Mouse (Mus musculus) megakaryocyte, embryonic 14.5 days (primary cell): ENCODE data around the gene Prnd. TPM values are rescaled to one million over a fixed set of nuclear protein-coding genes. Genes with fewer than 3 reads are reported as not detected.

Experiments
- H3K27me3 ChIP-seq: replicated peaks from 2 replicates; pipeline ENCODE3; 2012; ENCODE audit warnings: inconsistent platforms
- H3K36me3 ChIP-seq: replicated peaks from 2 replicates; pipeline ENCODE3; 2012; ENCODE audit warnings: low read length, inconsistent platforms, mixed read lengths
- H3K4me1 ChIP-seq: 2 replicates; pipeline ENCODE4 v1.6.1; 2012; ENCODE audit warnings: inconsistent platforms
- H3K4me3 ChIP-seq: replicated peaks from 2 replicates; pipeline ENCODE3; 2012; ENCODE audit warnings: moderate library complexity, mild to moderate bottlenecking, inconsistent platforms
- H3K9me3 ChIP-seq: 2 replicates; pipeline ENCODE4 v1.6.1; 2012; ENCODE audit warnings: inconsistent platforms
- FLI1 ChIP-seq: IDR thresholded peaks from 2 replicates; pipeline ENCODE4 v1.6.1; 2012; ENCODE audit warnings: low read length, inconsistent platforms, mixed read lengths
- GATA1 ChIP-seq: IDR thresholded peaks from 3 replicates; pipeline ENCODE4 v1.6.1; 2012; ENCODE audit warnings: mixed read lengths, low read length, inconsistent platforms, borderline replicate concordance
- polyA plus RNA-seq: library from polyadenylated mRNA; stranded (reverse); fragments of >175 nt; gene quantifications from 2 replicates; pipeline ENCODE4 v1.2.3, GENCODE M21; 2012; ENCODE audit warnings: low replicate concordance; ENCODE audit not compliant: insufficient read depth

Gene Prnd
- polyA plus RNA-seq, 1 experiment = not detected

DNA sequence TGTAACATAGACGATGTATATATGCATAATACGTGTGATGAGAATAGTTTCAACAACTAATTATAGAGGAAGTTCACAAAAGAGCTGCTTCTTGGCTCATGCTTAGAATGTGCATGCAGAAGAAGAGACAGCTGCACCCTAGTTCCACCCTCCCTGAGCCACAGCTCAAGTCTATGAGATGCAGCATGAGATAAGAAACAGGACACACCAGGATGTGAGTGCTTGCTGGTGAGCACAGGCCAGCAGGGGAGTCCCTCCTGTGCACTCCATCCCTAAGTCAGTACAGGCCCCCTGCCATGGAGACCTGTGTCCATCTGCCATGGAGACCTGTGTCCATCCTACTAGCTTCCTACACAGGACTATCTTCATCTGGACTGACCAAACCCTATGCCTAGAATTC lies 19.9 kb downstream of the Prnd start:
- Histone ChIP-seq H3K27me3 (peaks cover 13% of the 10 kb centered on the region), H3K9me3 (no peaks in the 10 kb centered on the region), H3K4me1 (no peaks in the 10 kb centered on the region), H3K4me3 (no peak overlapping the region), H3K36me3 (no peaks in the 10 kb centered on the region)
- TF ChIP-seq GATA1 (no peak), FLI1 (no peak)

DNA sequence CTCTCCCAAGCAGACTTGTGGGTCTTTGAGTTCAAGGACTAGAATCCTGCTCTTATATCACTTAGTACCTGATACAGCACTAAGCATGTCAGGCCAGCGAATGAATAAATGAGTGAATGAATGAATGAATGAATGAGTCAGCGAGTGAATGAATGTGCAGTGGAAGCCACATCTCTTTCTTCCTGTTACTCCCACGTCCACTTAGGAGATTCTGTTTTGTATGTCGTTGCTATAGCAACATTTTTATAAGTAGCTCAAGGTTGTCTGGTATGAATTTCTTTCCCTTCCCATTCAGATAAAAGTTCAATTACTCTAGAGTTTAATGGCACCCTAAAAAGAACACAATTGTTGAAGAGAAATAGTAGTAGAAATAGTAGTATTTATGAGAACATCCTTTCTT lies 20.4 kb downstream of the Prnd start:
- no peak for TF ChIP-seq FLI1
- no peak for TF ChIP-seq GATA1
- H3K36me3 ChIP-seq = no peaks in the 10 kb centered on the region
- no peak overlapping the region for H3K4me3 ChIP-seq
- H3K27me3 ChIP-seq = peaks cover 13% of the 10 kb centered on the region
- no peaks in the 10 kb centered on the region for H3K4me1 ChIP-seq
- H3K9me3 ChIP-seq = no peaks in the 10 kb centered on the region

DNA sequence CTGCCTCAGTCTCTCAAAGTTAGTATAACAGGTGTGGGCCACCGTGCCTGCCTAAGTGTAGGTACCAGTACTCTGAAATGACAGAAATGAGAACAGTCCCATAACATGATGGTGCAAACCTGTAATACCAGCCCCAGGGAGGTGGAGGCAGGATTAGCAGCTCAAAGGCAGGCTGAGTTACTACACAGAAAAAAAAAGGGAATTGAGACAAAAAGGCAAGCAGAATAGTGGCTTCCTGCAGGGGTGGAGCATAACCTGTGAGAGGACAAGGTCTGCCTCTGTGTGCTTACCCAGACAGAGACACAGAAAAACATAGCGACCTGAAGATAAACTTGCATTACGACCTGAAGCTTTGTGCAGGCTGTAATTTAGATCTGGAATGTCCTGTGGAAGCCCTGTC lies 26.0 kb downstream of the Prnd start:
- no peaks in the 10 kb centered on the region for H3K36me3 ChIP-seq
- peaks cover 5% of the 10 kb centered on the region; the same call in 1 of the 2 replicates for H3K4me1 ChIP-seq
- H3K27me3 ChIP-seq = peaks cover 28% of the 10 kb centered on the region
- TF ChIP-seq FLI1 (no peak), GATA1 (no peak)
- H3K9me3 ChIP-seq = peaks cover 18% of the 10 kb centered on the region
- H3K4me3 ChIP-seq = no peak overlapping the region

DNA sequence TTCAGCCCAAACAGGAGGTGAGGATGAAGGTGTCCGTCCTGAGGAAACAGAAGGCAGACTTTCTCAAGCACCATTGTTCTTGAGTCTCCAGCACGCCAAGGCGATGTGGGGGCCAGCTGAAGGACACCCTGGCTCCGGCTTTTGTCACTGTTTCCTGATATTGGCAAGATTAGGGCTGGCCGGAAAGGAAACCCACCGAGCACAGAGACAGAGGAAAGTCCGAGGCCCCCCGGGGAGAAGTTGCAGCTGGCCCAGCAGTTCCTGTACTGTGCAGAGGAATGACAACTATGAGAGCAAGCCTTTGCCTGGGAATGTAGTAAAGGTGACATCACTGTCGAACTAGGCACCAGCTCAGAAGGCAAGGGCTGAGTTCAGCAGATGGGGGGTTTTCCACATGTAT lies 30.2 kb downstream of the Prnd start:
- no peak for TF ChIP-seq FLI1
- TF ChIP-seq GATA1 = no peak
- Histone ChIP-seq H3K4me1 (peaks cover 5% of the 10 kb centered on the region; the same call in 1 of the 2 replicates), H3K9me3 (peaks cover 18% of the 10 kb centered on the region), H3K36me3 (no peaks in the 10 kb centered on the region), H3K27me3 (peaks cover 35% of the 10 kb centered on the region), H3K4me3 (no peak overlapping the region)

DNA sequence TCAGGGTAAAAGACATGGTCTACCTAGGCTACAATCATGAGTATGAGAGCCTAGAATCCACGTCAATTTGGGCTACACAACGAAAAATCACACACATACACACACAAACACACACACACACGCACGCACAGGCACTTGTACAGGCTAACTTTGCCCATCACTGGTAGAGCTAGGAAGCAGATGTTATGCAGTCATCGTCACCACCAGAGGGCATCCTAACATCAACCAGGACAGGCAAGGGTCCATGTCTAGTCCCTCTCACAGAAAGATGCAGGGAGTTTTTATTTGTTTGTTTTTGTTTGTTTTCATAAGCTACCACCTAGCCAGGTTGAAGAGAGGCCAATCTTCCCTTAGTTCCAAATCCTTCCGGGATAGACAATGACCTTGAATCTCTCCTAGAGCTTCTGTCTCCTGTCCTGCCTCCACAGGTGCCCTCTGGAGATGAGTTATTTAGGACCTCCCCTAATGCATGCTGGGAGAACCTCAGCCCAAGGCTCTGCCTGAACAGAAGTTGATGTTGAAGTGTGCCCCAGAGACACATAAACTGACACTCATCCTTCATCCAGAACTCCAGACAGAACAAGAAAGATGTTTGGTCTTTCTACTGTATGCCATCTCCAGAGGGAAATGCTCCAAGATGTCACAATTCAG lies 32.0 kb downstream of the Prnd start:
- Histone ChIP-seq H3K27me3 (peaks cover 36% of the 10 kb centered on the region), H3K36me3 (no peaks in the 10 kb centered on the region), H3K9me3 (peaks cover 6% of the 10 kb centered on the region), H3K4me3 (no peak overlapping the region), H3K4me1 (peaks cover 5% of the 10 kb centered on the region; the same call in 1 of the 2 replicates)
- no peak for TF ChIP-seq GATA1
- TF ChIP-seq FLI1 = no peak

DNA sequence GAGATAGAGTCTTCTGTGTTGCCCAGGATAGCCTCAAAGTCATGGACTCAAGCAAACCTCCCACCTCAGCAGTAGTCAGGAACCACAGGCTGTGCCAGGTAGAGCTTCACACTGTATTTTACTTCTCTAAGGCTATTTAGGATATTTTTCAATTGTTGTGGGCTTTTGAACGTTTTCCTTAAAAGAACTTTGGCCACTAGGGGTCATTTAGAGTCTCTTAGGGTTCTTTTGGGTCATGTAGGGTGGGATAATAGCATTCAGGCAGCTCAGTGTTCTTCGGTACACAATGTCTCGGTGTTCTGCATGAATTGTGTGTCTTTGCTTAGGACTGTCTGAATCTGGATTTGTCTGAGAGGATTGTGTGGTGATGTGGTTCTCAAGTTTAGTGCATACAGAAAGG lies 37.3 kb downstream of the Prnd start:
- no peak for TF ChIP-seq FLI1
- no peak for TF ChIP-seq GATA1
- Histone ChIP-seq H3K4me3 (no peak overlapping the region), H3K36me3 (no peaks in the 10 kb centered on the region), H3K4me1 (peaks cover 6% of the 10 kb centered on the region; the same call in 1 of the 2 replicates), H3K27me3 (peaks cover 15% of the 10 kb centered on the region), H3K9me3 (no peaks in the 10 kb centered on the region)

DNA sequence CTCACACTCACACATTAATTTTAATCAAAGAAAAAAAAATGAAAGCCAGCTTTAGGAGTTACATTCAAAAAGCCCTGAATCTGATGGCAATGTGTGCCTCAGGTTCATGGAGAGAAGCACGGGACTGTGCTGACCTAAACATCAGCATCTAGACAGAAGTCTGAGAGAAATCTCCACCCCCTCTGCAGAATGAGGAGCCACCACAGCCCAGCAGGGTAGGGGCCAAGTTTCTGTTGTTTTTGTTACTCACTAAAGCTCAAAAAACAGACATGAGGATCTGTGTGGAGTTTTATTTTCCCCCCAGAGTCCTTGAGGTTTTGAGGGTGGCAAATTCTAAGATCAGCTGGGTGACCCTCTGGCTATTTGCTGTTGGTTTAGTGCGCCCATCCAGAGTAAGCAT lies 37.9 kb downstream of the Prnd start:
- Histone ChIP-seq H3K36me3 (no peaks in the 10 kb centered on the region), H3K27me3 (peaks cover 13% of the 10 kb centered on the region), H3K4me1 (peaks cover 6% of the 10 kb centered on the region; the same call in 1 of the 2 replicates), H3K4me3 (no peak overlapping the region), H3K9me3 (no peaks in the 10 kb centered on the region)
- TF ChIP-seq GATA1 (no peak), FLI1 (no peak)

DNA sequence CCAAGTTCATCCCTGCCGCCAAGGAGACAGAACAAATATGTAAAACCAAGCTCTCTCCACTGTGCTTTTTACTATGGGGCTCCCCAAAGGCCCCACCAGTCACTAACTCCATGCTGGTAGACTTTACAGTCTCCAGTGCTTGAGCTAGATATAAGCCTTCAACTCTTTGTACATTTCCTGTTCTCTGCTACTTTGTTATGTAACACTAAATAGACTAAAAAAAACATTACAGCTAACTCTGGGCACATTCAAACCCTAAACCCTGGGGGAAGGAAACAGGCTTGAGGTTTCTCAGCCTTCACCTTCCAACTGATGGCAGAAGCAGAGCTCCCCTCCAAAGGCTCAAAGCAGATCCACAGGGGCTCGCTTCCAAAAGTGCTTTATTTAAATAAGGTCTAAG lies 41.8 kb downstream of the Prnd start:
- Histone ChIP-seq H3K27me3 (peaks cover 20% of the 10 kb centered on the region), H3K4me1 (peaks cover 18% of the 10 kb centered on the region), H3K9me3 (no peaks in the 10 kb centered on the region), H3K36me3 (peaks cover 9% of the 10 kb centered on the region), H3K4me3 (no peak overlapping the region)
- no peak for TF ChIP-seq FLI1

DNA sequence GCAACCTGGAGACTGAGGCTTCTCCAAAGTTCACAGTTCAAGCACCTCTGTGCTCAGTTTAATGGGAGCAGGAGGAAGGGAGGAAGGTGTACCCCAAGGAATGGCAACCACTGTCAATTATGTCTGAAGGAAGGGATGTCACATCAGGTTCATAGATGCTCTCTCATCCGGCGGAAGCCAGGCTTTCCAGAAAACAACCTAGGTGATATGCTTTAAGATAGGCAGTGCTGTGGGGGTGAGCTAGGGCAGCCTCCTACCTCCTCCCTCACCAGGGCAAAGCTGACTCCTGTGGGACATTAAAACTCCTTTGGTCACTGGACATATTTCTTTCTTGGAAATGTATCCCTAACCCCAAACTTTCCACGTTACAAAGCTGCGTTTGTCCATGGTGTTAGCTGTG lies 42.5 kb downstream of the Prnd start:
- H3K27me3 ChIP-seq = peaks cover 23% of the 10 kb centered on the region
- H3K9me3 ChIP-seq = no peaks in the 10 kb centered on the region
- no peak for TF ChIP-seq FLI1
- no peak for TF ChIP-seq GATA1
- H3K4me3 ChIP-seq = no peak overlapping the region
- H3K4me1 ChIP-seq = peaks cover 20% of the 10 kb centered on the region
- peaks cover 9% of the 10 kb centered on the region for H3K36me3 ChIP-seq

DNA sequence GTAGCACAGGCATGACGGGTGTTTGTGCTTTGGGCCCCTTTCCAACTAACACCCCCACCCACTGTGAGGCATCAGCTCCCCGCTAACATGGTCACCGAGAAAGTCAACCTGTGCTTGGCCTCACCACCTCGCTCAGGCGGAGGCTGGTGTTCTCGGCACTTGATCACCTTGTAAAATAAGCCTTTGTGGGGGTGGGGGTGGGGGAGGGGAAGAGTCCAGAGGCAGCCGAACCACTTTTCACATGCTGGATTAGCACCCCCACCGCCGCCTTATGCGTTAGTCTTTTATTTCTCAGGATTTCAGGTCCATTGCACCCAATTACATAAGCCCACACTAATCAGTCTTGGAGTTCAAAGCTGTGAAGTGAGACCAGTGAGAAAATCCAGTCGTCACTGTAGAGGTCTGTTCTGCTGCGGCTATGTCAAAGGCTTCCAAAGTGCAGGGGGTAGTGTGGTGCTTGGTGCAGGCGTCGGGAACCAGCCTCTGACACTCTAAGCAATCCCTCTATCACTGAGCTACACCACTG lies 43.0 kb downstream of the Prnd start:
- Histone ChIP-seq H3K36me3 (peaks cover 9% of the 10 kb centered on the region), H3K27me3 (peaks cover 25% of the 10 kb centered on the region), H3K9me3 (no peaks in the 10 kb centered on the region), H3K4me1 (peaks cover 20% of the 10 kb centered on the region), H3K4me3 (no peak overlapping the region)
- no peak for TF ChIP-seq GATA1

DNA sequence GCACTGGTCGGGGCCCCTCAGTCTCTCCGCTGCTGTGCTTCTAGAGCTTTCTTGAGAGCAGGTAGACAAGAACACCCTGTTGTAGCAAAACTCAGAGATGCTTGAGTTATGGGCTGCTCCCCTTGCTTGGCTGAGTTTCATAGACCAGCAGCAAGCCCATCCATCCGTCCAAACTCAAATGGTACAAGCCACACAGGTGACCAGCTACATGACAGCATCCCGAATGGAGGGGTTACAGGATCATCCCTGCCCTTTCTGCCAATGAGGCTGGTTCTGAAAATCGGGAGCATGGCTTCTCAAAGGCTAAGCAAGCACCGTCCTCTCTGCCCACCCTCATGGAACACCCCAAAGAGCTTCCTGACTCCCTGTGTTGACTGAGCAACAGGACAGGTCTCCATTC lies 44.3 kb downstream of the Prnd start:
- Histone ChIP-seq H3K4me3 (no peak overlapping the region), H3K4me1 (peaks cover 20% of the 10 kb centered on the region), H3K27me3 (peaks cover 23% of the 10 kb centered on the region), H3K9me3 (no peaks in the 10 kb centered on the region), H3K36me3 (peaks cover 9% of the 10 kb centered on the region)
- TF ChIP-seq FLI1 (no peak), GATA1 (no peak)

DNA sequence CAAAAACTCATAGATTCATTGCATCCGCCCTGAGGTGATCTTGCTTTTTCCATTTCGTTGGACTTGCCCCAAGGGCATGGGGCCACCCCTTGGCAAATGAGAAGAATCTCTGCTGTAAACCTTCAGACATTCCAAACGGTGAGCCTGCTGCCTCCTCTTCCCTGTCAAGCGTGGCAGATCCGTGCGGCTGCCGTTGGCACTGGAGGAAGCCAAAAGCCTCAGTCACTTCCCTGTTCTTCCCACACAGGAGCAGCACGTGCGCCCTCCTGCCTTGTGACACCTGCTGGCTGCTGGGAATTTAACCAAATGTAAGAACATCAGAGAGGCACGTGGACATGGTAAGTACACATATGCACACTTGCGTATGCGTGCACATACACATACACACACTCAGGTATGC lies 45.1 kb downstream of the Prnd start:
- peaks cover 23% of the 10 kb centered on the region for H3K27me3 ChIP-seq
- peaks cover 20% of the 10 kb centered on the region for H3K4me1 ChIP-seq
- H3K9me3 ChIP-seq = no peaks in the 10 kb centered on the region
- no peak overlapping the region for H3K4me3 ChIP-seq
- H3K36me3 ChIP-seq = peaks cover 9% of the 10 kb centered on the region
- no peak for TF ChIP-seq FLI1
- no peak for TF ChIP-seq GATA1
